9 mouse cellular contexts compared by ENCODE assay signal in genomic region chr7:27395521-27396183, GRCm38 (mm10). TPM values are rescaled to one million over a fixed set of nuclear protein-coding genes. Genes with fewer than 3 reads are reported as not detected.
A peak's percentile ranks its signal among the peaks of the same experiment; 100 is the strongest.
DNase-seq lines count a peak whose midpoint lies in the region; ATAC-seq and TF ChIP-seq lines count a peak whose summit lies in the region.
"Had no signal": no experiment of that assay in that cellular context is flagged by ENCODE, and none has a peak within 500 bp of the region (broad histone marks: within the 10 kb centered on the region; RNA-seq: fewer than 3 reads in every experiment).

No protein-coding gene starts in this region.

- no peak overlapping the region for H3K9ac ChIP-seq in limb, embryonic 14.5 days (ENCODE audit: low read depth, low read length, severe bottlenecking)

- peak overlapping the region; percentile 15 for H3K4me3 ChIP-seq in testis, adult 2 months (ENCODE audit: control insufficient read depth, low read depth, low read length)
- H3K4me3 ChIP-seq in limb, embryonic 14.5 days (replicated peaks; ENCODE audit: low read length): peak overlapping the region; percentile 47
- H3K4me3 ChIP-seq in kidney, adult 2 months (ENCODE audit: insufficient read depth, low read depth, low read length): no peak overlapping the region

- WGBS in limb, embryonic 14.5 days: 3% methylated on average over 21 of the region's 22 CpGs
- WGBS in kidney, adult 2 months: 1% methylated on average over 22 of the region's 22 CpGs

- no peak for TF ChIP-seq CTCF in testis, adult 2 months (IDR thresholded peaks at IDR 0.05; ENCODE audit: control insufficient read depth, insufficient read depth, insufficient replicate concordance, low read depth, low read length)
- no peak for TF ChIP-seq CTCF in kidney, adult 2 months (conservative IDR thresholded peaks at IDR 0.05; ENCODE audit: insufficient read depth, insufficient read length, low read depth, low read length)

- H3K27ac ChIP-seq in testis, adult 2 months (ENCODE audit: control insufficient read depth, insufficient read depth, low read depth, low read length): no peak overlapping the region
- H3K27ac ChIP-seq in limb, embryonic 14.5 days (replicated peaks; ENCODE audit: low read depth, low read length): no peak overlapping the region
- H3K27ac ChIP-seq in kidney, adult 2 months (ENCODE audit: insufficient read depth, low read depth, low read length): no peak overlapping the region

- no peak for TF ChIP-seq POLR2A in testis, adult 2 months (IDR thresholded peaks at IDR 0.05; ENCODE audit: control insufficient read depth, low read depth, low read length)
- no peak for TF ChIP-seq POLR2A in limb, embryonic 14.5 days (IDR thresholded peaks at IDR 0.05; ENCODE audit: borderline replicate concordance, extremely low read depth, insufficient read depth, insufficient read length)
- TF ChIP-seq POLR2A in kidney, adult 2 months (IDR thresholded peaks at IDR 0.05; ENCODE audit: low read depth, low read length): no peak

- peak overlapping the region; percentile 77; the same call in 1 of the 2 replicates for H3K4me2 ChIP-seq in limb, embryonic 14.5 days (replicated peaks; ENCODE audit: low read depth, low read length, severe bottlenecking)

- peak; percentile 17 for DNase-seq in embryo, embryonic 10.5 days (ENCODE audit: low spot score)
- DNase-seq in embryo, embryonic 9.5 days (ENCODE audit: extremely low spot score): no peak
- DNase-seq in testis, postnatal 14 days (ENCODE audit: low spot score): no peak
- DNase-seq in limb, embryonic 14.5 days (ENCODE audit: low spot score): no peak
- no peak for DNase-seq in ovary, postnatal 14 days (ENCODE audit: low spot score)
- DNase-seq in kidney, adult 2 months: no peak
- no peak for DNase-seq in thymus, postnatal 25 days

- no peak for ATAC-seq in limb, embryonic 14.5 days (ENCODE audit: low FRiP score, low read depth)

- no peaks in the 10 kb centered on the region for H3K27me3 ChIP-seq in testis, adult 2 months (ENCODE audit: control insufficient read depth, insufficient read depth, low read length)
- H3K27me3 ChIP-seq in limb, embryonic 14.5 days (ENCODE audit: control insufficient read depth, insufficient read depth, low read length): peaks cover 59% of the 10 kb centered on the region
- no peaks in the 10 kb centered on the region for H3K27me3 ChIP-seq in kidney, adult 2 months (replicated peaks; ENCODE audit: control insufficient read depth, insufficient read depth, low read length)

- H3K36me3 ChIP-seq in testis, adult 2 months (ENCODE audit: control insufficient read depth, insufficient read depth, low read length): no peaks in the 10 kb centered on the region
- H3K36me3 ChIP-seq in limb, embryonic 14.5 days (ENCODE audit: control insufficient read depth, insufficient read depth, low read length): no peaks in the 10 kb centered on the region
- no peaks in the 10 kb centered on the region for H3K36me3 ChIP-seq in kidney, adult 2 months (ENCODE audit: control insufficient read depth, insufficient read depth, low read length)

- H3K4me1 ChIP-seq in testis, adult 2 months (ENCODE audit: control insufficient read depth, insufficient read depth, low read length): peaks cover 17% of the 10 kb centered on the region
- H3K4me1 ChIP-seq in limb, embryonic 14.5 days (ENCODE audit: control insufficient read depth, insufficient read depth, low read length): peaks cover 4% of the 10 kb centered on the region; the same call in 1 of the 2 replicates
- no peaks in the 10 kb centered on the region for H3K4me1 ChIP-seq in kidney, adult 2 months (ENCODE audit: control insufficient read depth, insufficient read depth, low read length)

- no peaks in the 10 kb centered on the region for H3K9me3 ChIP-seq in limb, embryonic 14.5 days (ENCODE audit: control insufficient read depth, low read length)

RNA-seq across cellular contexts. Expression of gene Gm20479, which starts 38.4 kb away (rescaled TPM):
- polyA plus RNA-seq in testis, adult 2 months (2012; rRNA removed): 0.35 and 0.89 TPM in 2 replicates
- 0.32 TPM in 1 of 2 replicates, not detected in the other for polyA plus RNA-seq in limb, embryonic 14.5 days (2012; rRNA removed)
- polyA plus RNA-seq in limb, embryonic 14.5 days (2014; fragmentation: Nextera tagmentation; extraction: Ambion mirVana): not detected in 2 replicates
- 0.39 TPM in 1 of 2 replicates, not detected in the other for polyA plus RNA-seq in kidney, adult 2 months (2012; rRNA removed)
- polyA plus RNA-seq: C2C12 had no signal

RNA-seq across cellular contexts. Expression of gene Shkbp1, which starts 39.8 kb away (rescaled TPM):
- 18.3 and 22.4 TPM in 2 replicates for polyA plus RNA-seq in testis, adult 2 months (2012; rRNA removed)
- 58.7 and 80.6 TPM in 2 replicates for polyA plus RNA-seq in limb, embryonic 14.5 days (2012; rRNA removed)
- polyA plus RNA-seq in limb, embryonic 14.5 days (2014; fragmentation: Nextera tagmentation; extraction: Ambion mirVana): 30.5 and 35.5 TPM in 2 replicates
- polyA plus RNA-seq in kidney, adult 2 months (2012; rRNA removed): 39.2 and 45.5 TPM in 2 replicates

RNA-seq across cellular contexts. Expression of gene Sptbn4, which starts 51.8 kb away (rescaled TPM):
- polyA plus RNA-seq in testis, adult 2 months (2012; rRNA removed): 19.5 and 34.7 TPM in 2 replicates
- polyA plus RNA-seq in limb, embryonic 14.5 days (2012; rRNA removed): 0.60 and 0.64 TPM in 2 replicates
- polyA plus RNA-seq in limb, embryonic 14.5 days (2014; fragmentation: Nextera tagmentation; extraction: Ambion mirVana): 0.15 TPM in 2 replicates
- 0.09 and 0.12 TPM in 2 replicates for polyA plus RNA-seq in kidney, adult 2 months (2012; rRNA removed)

RNA-seq across cellular contexts. Expression of gene Blvrb, which starts 52.1 kb away (rescaled TPM):
- 7.6 and 8.5 TPM in 2 replicates for polyA plus RNA-seq in testis, adult 2 months (2012; rRNA removed)
- polyA plus RNA-seq in limb, embryonic 14.5 days (2012; rRNA removed): 44.8 and 49.5 TPM in 2 replicates
- polyA plus RNA-seq in limb, embryonic 14.5 days (2014; fragmentation: Nextera tagmentation; extraction: Ambion mirVana): 60.8 and 61.2 TPM in 2 replicates
- polyA plus RNA-seq in kidney, adult 2 months (2012; rRNA removed): 47.1 and 47.8 TPM in 2 replicates

RNA-seq across cellular contexts. Expression of gene Ltbp4, which starts 58.2 kb away (rescaled TPM):
- 23.9 and 26.1 TPM in 2 replicates for polyA plus RNA-seq in testis, adult 2 months (2012; rRNA removed)
- polyA plus RNA-seq in limb, embryonic 14.5 days (2012; rRNA removed): 86.0 and 107 TPM in 2 replicates
- 54.3 and 57.1 TPM in 2 replicates for polyA plus RNA-seq in limb, embryonic 14.5 days (2014; fragmentation: Nextera tagmentation; extraction: Ambion mirVana)
- 76.9 and 84.7 TPM in 2 replicates for polyA plus RNA-seq in kidney, adult 2 months (2012; rRNA removed)

Comparison
In these comparisons a context has a peak if more than half of its experiments do, and no peak if none do; other contexts are left out.
1. RNA of gene Sptbn4, which starts 51.8 kb away (polyA plus RNA-seq): 19.5 to 34.7 TPM in testis, adult 2 months; 0.15 to 0.64 TPM in limb, embryonic 14.5 days and 0.09 to 0.12 TPM in kidney, adult 2 months; every median in the first group is over 10 times any median in the second.